Mouse (Mus musculus): ENCODE results near the gene Sdhd. TPM values are rescaled to one million over a fixed set of nuclear protein-coding genes. Genes with fewer than 3 reads are reported as not detected.
"Not testable (repeated sequence)": the region's sequence is repeated elsewhere in the genome, so short reads cannot be mapped to it uniquely, and the experiment has no call there.

Sdhd gene
- 272 and 320 TPM in 2 replicates for polyA plus RNA-seq (2016; fragmentation: Nextera tagmentation; extraction: Ambion mirVana)

DNA sequence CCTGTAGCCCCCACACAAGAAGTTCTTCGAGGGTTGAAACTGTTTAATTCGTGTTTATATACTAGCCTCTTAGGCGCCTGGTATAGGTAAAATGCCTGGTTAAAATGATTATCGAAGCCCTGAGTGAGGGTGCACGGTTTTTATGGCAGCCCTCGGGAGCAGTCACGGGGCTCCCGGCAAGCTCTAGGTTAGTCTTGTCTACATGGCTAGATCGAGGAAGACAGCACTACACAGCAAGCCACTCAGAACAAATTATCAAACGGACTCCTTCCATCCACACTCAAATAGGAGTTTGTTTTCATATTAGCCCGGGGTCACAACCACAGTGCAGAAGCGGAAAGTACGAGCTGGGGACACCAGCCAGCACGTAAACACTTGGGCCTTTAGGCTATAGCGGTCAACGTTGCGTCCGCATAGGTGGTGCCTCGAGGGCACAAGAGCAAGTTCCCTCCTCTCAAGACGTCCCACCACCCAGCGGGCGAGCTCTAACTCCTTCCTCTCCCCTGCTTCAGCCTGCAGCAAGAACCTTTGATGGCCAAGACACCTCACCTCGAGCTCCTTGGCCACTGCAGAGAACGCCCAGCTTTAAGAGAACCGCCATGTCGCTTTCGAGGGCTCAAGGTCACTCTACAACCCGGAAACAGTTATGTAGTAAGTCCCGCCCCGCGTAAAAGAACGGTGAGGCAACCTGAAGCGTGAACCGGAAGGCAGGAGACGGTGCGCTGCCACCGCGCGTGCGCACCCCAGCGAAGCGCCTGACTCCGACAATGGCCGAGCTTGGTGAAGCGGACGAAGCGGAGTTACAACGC lies at the start of gene Sdhd, which contains the start of gene Timm8b:
Gene Sdhd (minus strand): TSS at position 624 of the 809 bp plus-strand sequence.
Gene Timm8b (plus strand): TSS at position 722 of the 809 bp plus-strand sequence.
- H3K36me3 ChIP-seq, result peaks cover 60% of the 10 kb centered on the region
- peak within 1 kb of the TSS; percentile 96 for H3K27ac ChIP-seq
- DNase-seq (ENCODE audit: low spot score), result peak; percentile 94
- peak within 1 kb of the TSS; percentile 91 for H3K4me3 ChIP-seq
- H3K9me3 ChIP-seq, result no peaks in the 10 kb centered on the region
- H3K27me3 ChIP-seq (ENCODE audit: insufficient read depth, poor library complexity, severe bottlenecking), result no peaks in the 10 kb centered on the region
- WGBS, result 1% methylated on average over 48 of the region's 48 CpGs
- peaks cover 27% of the 10 kb centered on the region for H3K4me1 ChIP-seq (replicated peaks)

DNA sequence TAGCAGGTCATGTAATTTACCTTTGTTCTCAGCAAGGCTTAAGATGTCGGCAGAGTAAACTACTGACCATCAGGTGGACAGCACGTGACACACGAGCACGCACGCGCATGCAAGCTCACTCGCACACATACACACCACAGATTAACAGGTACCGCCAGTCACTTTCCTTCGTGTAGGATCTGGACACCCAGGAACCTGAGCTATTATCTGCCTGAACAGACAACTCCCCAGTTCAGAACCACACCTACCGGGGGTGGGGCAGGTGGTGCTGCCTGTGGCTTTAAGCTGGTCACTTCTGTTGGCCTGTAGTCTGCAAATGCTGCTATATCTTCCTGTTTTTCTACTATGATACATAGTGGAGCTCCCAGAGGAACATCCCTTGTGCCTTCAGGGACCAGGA lies 46.9 kb upstream of the Sdhd start:
- Histone ChIP-seq H3K9me3 (no peaks in the 10 kb centered on the region), H3K27me3 (ENCODE audit: insufficient read depth, poor library complexity, severe bottlenecking) (no peaks in the 10 kb centered on the region), H3K4me3 (no peak overlapping the region), H3K36me3 (peaks cover 97% of the 10 kb centered on the region), H3K27ac (no peak overlapping the region), H3K4me1 (replicated peaks) (no peaks in the 10 kb centered on the region)
- no peak for DNase-seq (ENCODE audit: low spot score)
- WGBS, result 97% methylated on average over 10 of the region's 10 CpGs

DNA sequence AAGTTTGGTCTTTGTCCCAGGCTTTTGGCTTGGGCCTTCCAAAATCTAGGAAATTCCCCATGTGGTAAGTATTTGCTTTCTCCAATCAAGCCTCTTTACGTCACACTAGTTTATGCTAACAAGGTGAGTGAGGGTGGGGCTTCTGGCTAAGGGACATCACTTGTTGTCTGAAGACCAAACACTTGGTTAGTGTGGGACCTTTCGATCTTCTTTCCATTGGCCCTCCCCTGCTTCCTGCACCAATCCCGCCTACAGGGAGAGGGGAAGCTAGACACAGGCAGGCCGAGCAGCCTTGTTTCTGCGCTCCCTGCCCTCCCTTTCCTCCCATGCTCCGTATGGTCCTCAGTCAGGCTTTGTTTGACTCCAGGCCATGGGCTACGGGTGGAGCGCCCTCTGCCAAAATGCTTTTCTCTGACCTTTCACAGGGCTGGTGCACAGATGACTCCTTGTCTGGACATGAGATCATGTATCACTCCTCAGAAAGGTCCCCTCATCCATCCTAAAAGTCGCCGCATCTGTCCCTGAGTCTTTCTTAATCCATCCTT lies 43.3 kb upstream of the Sdhd start:
- no peaks in the 10 kb centered on the region for H3K4me1 ChIP-seq (replicated peaks)
- WGBS, result 78% methylated on average over 10 of the region's 10 CpGs
- no peak overlapping the region for H3K27ac ChIP-seq
- no peak overlapping the region for H3K4me3 ChIP-seq
- no peaks in the 10 kb centered on the region for H3K9me3 ChIP-seq
- DNase-seq (ENCODE audit: low spot score), result no peak
- no peaks in the 10 kb centered on the region for H3K27me3 ChIP-seq (ENCODE audit: insufficient read depth, poor library complexity, severe bottlenecking)
- H3K36me3 ChIP-seq, result peaks cover 95% of the 10 kb centered on the region

DNA sequence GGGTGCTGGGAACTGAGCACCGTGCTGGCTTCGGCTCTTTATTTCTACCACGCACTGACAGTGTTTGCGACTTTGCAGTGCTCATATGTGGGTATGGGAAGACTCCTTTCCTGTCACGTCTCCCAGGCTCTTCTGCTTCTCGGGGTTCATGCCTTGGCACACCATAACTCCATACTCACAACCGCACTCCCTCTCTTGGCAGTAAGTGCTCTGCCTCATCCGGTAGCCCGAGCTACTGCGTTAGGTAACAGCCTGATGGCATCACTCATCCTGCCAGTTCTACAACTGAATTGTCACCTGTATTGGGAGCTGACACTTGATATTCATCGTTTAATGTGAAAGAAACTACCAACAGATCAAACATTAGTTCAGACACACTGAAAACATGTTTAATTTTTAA lies 30.7 kb upstream of the Sdhd start:
- Histone ChIP-seq H3K27ac (no peak overlapping the region), H3K27me3 (ENCODE audit: insufficient read depth, poor library complexity, severe bottlenecking) (no peaks in the 10 kb centered on the region), H3K9me3 (no peaks in the 10 kb centered on the region), H3K4me1 (replicated peaks) (no peaks in the 10 kb centered on the region), H3K36me3 (peaks cover 76% of the 10 kb centered on the region), H3K4me3 (no peak overlapping the region)
- no peak for DNase-seq (ENCODE audit: low spot score)
- WGBS, result 94% methylated on average over 11 of the region's 11 CpGs

DNA sequence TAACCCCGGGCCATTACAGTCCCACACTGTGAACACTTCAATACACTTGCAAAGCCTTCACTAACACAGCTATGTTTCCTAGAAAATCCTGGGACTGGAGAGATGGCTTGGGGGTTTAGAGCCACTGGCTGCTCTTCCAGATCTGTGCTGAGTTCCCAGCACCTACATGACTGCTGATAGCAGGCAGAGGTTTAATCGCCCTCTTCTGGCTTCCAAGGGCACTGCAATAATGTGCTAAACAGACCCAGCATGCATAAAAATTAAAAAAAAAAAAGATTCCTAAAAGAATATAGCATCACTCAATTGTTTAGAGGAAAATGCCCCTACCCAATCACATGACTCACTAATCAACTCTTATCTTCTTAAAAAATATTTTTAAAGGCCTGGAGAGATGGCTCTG lies 29.4 kb upstream of the Sdhd start:
- peaks cover 64% of the 10 kb centered on the region for H3K36me3 ChIP-seq
- H3K4me1 ChIP-seq (replicated peaks), result no peaks in the 10 kb centered on the region
- H3K27me3 ChIP-seq (ENCODE audit: insufficient read depth, poor library complexity, severe bottlenecking), result no peaks in the 10 kb centered on the region
- no peaks in the 10 kb centered on the region for H3K9me3 ChIP-seq
- DNase-seq (ENCODE audit: low spot score), result no peak
- H3K4me3 ChIP-seq, result no peak overlapping the region
- H3K27ac ChIP-seq, result no peak overlapping the region
- 67% methylated on average over 2 of the region's 2 CpGs for WGBS

DNA sequence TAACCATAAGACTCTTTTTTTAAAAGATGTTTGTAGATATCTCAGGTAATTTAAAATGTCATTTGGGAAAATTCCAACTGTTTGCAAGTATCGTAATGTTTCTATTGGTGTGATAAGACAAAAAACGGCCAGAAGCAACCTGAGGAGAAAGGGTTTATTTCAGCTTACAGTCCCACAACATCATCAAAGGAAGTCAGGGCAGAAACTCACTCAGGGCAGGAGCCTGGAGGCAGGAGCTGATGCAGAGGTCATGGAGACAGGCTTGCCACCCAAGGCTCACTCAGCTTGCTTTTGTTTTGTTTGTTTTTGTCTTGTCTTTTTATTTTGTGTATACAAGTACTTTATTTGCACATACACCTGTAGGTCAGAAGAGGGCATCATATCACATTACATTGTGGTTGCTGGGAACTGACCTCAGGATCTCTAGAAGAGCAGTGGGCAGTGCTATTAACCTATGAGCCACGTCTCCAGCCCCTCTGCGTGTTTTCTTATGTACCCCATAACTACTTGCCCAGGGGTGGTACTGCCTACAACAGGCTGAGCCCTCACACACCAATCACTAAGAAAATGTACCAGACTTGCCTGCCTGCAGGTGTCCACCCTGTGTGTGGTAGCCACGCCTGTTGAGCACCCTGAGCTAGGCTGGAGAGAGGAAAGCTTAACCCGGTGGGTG lies 28.5 kb upstream of the Sdhd start:
- 92% methylated on average over 6 of the region's 6 CpGs for WGBS
- Histone ChIP-seq H3K36me3 (peaks cover 55% of the 10 kb centered on the region), H3K27ac (no peak overlapping the region), H3K27me3 (ENCODE audit: insufficient read depth, poor library complexity, severe bottlenecking) (no peaks in the 10 kb centered on the region), H3K4me3 (no peak overlapping the region), H3K9me3 (no peaks in the 10 kb centered on the region), H3K4me1 (replicated peaks) (no peaks in the 10 kb centered on the region)
- DNase-seq (ENCODE audit: low spot score), result no peak

DNA sequence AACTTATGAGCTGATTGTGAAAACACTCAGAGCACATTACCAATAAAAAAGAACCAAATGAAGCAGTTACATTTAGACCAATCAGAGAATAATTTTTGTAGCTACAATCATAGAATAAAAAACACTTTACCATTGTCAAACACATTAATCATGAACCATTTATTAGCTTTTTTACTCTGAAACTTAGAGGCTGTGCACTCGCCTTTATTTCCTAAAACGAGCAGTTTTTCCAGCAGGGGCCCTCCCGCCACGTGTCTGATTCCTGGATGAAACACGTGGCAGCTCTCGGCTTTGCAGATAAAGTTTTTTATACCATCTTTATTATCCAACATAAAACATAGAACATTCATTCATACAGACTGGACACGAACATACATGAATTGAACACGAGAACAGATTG lies 27.3 kb upstream of the Sdhd start:
- not testable (repeated sequence) for DNase-seq (ENCODE audit: low spot score); H3K27me3 ChIP-seq (ENCODE audit: insufficient read depth, poor library complexity, severe bottlenecking); H3K9me3 ChIP-seq; H3K27ac ChIP-seq; H3K4me1 ChIP-seq (replicated peaks); H3K4me3 ChIP-seq
- WGBS, result 89% methylated on average over 6 of the region's 8 CpGs
- H3K36me3 ChIP-seq, result peaks cover 42% of the 10 kb centered on the region

DNA sequence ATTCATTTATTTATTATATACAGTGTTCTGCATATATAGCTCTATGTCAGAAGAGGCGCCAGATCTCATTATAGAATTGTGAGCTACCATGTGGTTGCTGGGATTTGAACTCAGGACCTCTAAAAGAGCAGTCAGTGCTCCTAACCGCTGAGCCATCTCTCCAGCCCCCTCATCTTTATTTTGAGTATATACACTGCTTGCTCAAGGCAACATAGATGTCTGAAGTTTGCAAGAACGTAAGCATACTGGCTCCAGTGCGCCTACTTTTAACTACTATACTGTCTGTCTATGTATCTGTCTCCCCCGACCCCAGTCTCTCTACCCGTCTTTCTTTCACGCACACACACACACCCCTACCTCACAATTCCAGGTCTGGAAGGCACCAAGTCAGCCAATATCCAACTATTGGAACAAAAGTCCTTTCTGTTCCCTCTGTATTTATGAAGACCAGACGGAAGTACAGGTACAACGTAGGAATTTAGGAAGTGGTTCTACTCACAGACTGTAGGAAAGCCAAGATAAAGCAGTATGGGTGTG lies 14.2 kb upstream of the Sdhd start:
- peaks cover 19% of the 10 kb centered on the region for H3K4me1 ChIP-seq (replicated peaks)
- WGBS, result 65% methylated on average over 9 of the region's 9 CpGs
- no peak for DNase-seq (ENCODE audit: low spot score)
- H3K27ac ChIP-seq, result no peak overlapping the region
- no peaks in the 10 kb centered on the region for H3K27me3 ChIP-seq (ENCODE audit: insufficient read depth, poor library complexity, severe bottlenecking)
- H3K36me3 ChIP-seq, result peaks cover 25% of the 10 kb centered on the region
- H3K4me3 ChIP-seq, result peak overlapping the region; percentile 84
- H3K9me3 ChIP-seq, result no peaks in the 10 kb centered on the region

DNA sequence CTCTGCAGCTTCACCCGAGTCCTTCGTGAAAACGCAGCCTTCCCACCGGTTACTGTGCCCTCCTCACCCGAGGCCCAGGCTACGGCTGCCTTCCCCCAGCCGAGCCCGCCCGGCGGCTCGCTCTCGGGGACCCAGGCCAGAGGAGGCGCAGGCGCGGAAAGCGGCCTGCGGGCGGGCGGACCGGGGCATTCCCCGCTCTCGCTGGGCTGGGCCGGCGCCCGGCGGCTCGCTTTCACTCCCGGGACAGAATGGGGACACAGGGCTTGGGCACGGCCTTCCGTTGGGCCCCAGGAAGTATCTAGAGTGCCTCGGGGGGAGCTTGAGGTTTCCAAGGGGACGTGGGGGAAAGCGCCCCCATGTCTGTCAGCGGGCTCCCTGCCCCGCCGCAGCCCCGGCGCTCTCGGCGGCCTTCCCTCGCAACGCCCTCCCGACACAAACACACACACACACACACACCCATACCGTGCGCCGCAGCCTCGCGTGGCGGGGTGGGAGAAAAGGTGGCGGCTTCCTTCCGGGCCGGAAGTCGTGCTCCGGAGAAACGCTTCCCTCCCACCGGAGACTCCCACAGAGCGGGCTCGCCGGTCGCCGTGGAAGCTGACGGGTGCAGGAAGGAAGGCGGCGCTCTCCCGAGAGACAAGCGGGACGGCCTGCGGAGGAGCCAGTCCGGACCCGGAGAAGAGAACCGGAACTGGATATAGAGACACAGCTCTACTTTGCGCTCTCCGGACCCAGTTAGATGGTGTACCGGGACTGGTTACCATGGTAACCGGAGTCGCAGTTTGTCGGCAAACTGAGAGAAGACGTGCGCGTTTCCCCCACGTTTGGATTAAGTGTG lies 13.4 kb upstream of the Sdhd start, which contains the start of the genes Pih1d2 and Nkapd1:
Gene Pih1d2 (plus strand): TSS at position 556 of the 838 bp plus-strand sequence.
Gene Nkapd1 (minus strand): TSS at position 699 of the 838 bp plus-strand sequence.
- Histone ChIP-seq H3K36me3 (peaks cover 34% of the 10 kb centered on the region), H3K4me1 (replicated peaks) (peaks cover 19% of the 10 kb centered on the region), H3K4me3 (peak within 1 kb of the TSS; percentile 84), H3K27ac (peak within 1 kb of the TSS; percentile 97), H3K27me3 (ENCODE audit: insufficient read depth, poor library complexity, severe bottlenecking) (no peaks in the 10 kb centered on the region), H3K9me3 (no peaks in the 10 kb centered on the region)
- under 1% methylated on average over 81 of the region's 81 CpGs for WGBS
- peak; percentile 88 for DNase-seq (ENCODE audit: low spot score)

DNA sequence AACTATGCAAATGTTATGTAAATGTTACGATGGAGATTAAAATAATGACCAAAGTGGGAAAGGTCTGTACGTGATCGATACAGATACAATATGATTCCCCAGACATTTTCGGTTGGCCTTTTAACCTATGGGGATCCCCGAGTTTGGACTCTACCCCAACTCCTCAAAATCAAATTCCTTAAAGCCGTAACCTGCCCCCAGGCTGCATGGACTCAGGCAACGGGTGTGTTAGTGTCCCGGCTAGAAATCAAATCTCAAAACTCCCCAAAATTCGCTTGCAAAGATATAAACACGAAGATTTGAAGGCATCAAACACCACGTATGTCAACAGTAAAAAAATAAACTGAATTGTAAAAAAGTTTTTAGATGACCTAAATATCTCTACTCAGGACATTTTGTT lies 12.5 kb upstream of the Sdhd start:
- no peak for DNase-seq (ENCODE audit: low spot score)
- Histone ChIP-seq H3K36me3 (peaks cover 40% of the 10 kb centered on the region), H3K27me3 (ENCODE audit: insufficient read depth, poor library complexity, severe bottlenecking) (no peaks in the 10 kb centered on the region), H3K4me3 (peak overlapping the region; percentile 84), H3K9me3 (no peaks in the 10 kb centered on the region), H3K4me1 (replicated peaks) (peaks cover 19% of the 10 kb centered on the region), H3K27ac (peak overlapping the region; percentile 97)
- 43% methylated on average over 11 of the region's 11 CpGs for WGBS

DNA sequence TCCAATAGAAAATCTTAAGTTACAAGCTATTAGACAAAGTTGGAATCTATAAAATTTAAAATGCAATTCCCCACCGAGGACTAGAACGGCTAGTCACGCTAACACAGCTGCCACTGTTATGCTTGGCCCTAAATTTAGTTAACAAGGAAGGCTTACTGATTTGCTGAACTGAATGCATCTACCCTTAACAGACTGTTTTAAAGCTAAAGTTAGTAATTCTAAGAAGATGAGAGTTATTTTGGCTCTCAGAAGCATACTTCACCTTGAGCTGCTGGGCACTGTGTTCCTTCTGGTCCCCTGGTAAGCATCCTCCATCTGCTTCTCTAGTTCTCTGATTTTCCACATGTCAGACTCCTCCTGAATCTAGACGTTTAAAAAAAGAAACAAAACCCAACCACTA lies 8.5 kb upstream of the Sdhd start:
- DNase-seq (ENCODE audit: low spot score), result no peak
- Histone ChIP-seq H3K9me3 (no peaks in the 10 kb centered on the region), H3K36me3 (peaks cover 81% of the 10 kb centered on the region), H3K4me3 (no peak overlapping the region), H3K27ac (no peak overlapping the region), H3K4me1 (replicated peaks) (peaks cover 15% of the 10 kb centered on the region), H3K27me3 (ENCODE audit: insufficient read depth, poor library complexity, severe bottlenecking) (no peaks in the 10 kb centered on the region)
- 91% methylated on average over 4 of the region's 4 CpGs for WGBS

DNA sequence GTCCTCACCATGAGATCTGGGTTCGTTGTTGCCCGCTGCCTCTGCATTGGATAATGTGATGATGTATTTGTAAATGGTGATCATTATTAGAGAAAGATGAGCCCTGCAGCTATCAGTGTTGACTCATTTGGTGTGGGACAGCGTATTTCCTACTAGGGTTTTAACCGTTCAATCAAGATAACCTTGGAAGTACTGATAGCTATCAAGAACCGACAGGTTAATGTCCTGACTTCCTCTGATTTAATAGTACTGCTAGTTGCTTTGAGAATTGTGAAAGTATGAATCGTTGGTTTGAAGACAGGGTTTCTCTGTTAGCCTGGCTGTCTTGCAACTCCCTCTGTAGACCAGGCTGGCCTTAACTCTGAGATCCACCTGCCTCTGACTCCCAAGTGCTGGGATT lies 726 bp upstream of the Sdhd start:
- Histone ChIP-seq H3K36me3 (peaks cover 60% of the 10 kb centered on the region), H3K4me1 (replicated peaks) (peaks cover 27% of the 10 kb centered on the region), H3K4me3 (peak overlapping the region; percentile 91), H3K9me3 (no peaks in the 10 kb centered on the region), H3K27ac (peak overlapping the region; percentile 96), H3K27me3 (ENCODE audit: insufficient read depth, poor library complexity, severe bottlenecking) (no peaks in the 10 kb centered on the region)
- WGBS, result 5% methylated on average over 6 of the region's 6 CpGs
- DNase-seq (ENCODE audit: low spot score), result no peak

Data from hindbrain, embryonic 10.5 days (tissue).